Mouse (Mus musculus): ENCODE results near the gene Zbtb16. TPM values are rescaled to one million over a fixed set of nuclear protein-coding genes. Genes with fewer than 3 reads are reported as not detected.

Gene Zbtb16
- polyA plus RNA-seq, 1 experiment: 1.8 TPM

GRCm38 (mm10) chr9:48618589-48618988, 217.4 kb downstream of the Zbtb16 start:
- Histone ChIP-seq H3K36me3 (ENCODE audit: control insufficient read depth, insufficient read depth, low read length) (no peaks in the 10 kb centered on the region), H3K4me1 (ENCODE audit: control insufficient read depth, insufficient read depth, insufficient read length, low read length) (no peaks in the 10 kb centered on the region), H3K27me3 (ENCODE audit: control insufficient read depth, insufficient read depth, low read length) (no peaks in the 10 kb centered on the region), H3K27ac (ENCODE audit: insufficient read depth, low read depth, low read length) (0 out of 2 replicates have a peak overlapping the region, but pooled peaks have one; percentile 6), H3K4me3 (ENCODE audit: low read depth, low read length) (no peak overlapping the region)
- WGBS: 18% methylated on average over 6 of the region's 6 CpGs
- TF ChIP-seq POLR2A (IDR thresholded peaks at IDR 0.05; ENCODE audit: low read depth, low read length): no peak
- peak; percentile 71; the same call in 1 of the 2 replicates for TF ChIP-seq CTCF (IDR thresholded peaks at IDR 0.05; ENCODE audit: extremely low read depth, insufficient read length, insufficient replicate concordance, low read depth, low read length)

GRCm38 (mm10) chr9:48618111-48618510, 217.9 kb downstream of the Zbtb16 start:
- 65% methylated on average over 8 of the region's 8 CpGs for WGBS
- Histone ChIP-seq H3K4me1 (ENCODE audit: control insufficient read depth, insufficient read depth, insufficient read length, low read length) (no peaks in the 10 kb centered on the region), H3K27me3 (ENCODE audit: control insufficient read depth, insufficient read depth, low read length) (no peaks in the 10 kb centered on the region), H3K36me3 (ENCODE audit: control insufficient read depth, insufficient read depth, low read length) (no peaks in the 10 kb centered on the region), H3K4me3 (ENCODE audit: low read depth, low read length) (no peak overlapping the region), H3K27ac (ENCODE audit: insufficient read depth, low read depth, low read length) (0 out of 2 replicates have a peak overlapping the region, but pooled peaks have one; percentile 6)
- no peak for TF ChIP-seq CTCF (IDR thresholded peaks at IDR 0.05; ENCODE audit: extremely low read depth, insufficient read length, insufficient replicate concordance, low read depth, low read length)
- no peak for TF ChIP-seq POLR2A (IDR thresholded peaks at IDR 0.05; ENCODE audit: low read depth, low read length)

- TF ChIP-seq POLR2A (IDR thresholded peaks at IDR 0.05; ENCODE audit: low read depth, low read length) (no peak), CTCF (IDR thresholded peaks at IDR 0.05; ENCODE audit: extremely low read depth, insufficient read length, insufficient replicate concordance, low read depth, low read length) (no peak)
- 73% methylated on average over 3 of the region's 3 CpGs for WGBS
- no peak overlapping the region for H3K27ac ChIP-seq (ENCODE audit: insufficient read depth, low read depth, low read length)
- no peaks in the 10 kb centered on the region for H3K36me3 ChIP-seq (ENCODE audit: control insufficient read depth, insufficient read depth, low read length)
- no peak overlapping the region for H3K4me3 ChIP-seq (ENCODE audit: low read depth, low read length)
- no peaks in the 10 kb centered on the region for H3K27me3 ChIP-seq (ENCODE audit: control insufficient read depth, insufficient read depth, low read length)
- H3K4me1 ChIP-seq (ENCODE audit: control insufficient read depth, insufficient read depth, insufficient read length, low read length): no peaks in the 10 kb centered on the region
These were observed 218.5 kb downstream of the Zbtb16 start for GRCm38 (mm10) chr9:48617511-48618010.

DNA sequence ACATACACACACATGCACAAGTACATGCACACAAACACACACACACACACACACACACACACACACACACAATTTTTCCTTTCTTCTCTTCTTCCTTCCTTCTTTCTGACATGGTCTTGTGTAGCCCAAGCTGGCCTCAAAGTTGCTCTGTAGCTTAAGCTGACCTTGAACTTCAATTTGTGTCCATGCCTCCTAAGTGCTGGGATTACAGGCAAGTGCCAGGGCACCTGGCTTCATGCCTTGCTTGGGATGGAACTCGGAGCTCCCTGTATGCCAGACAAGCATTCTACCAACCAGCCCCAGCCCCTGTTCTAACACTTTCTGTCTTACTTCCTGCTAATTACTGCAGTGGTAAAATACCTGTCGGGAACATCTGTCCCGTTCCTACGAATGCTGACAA, 222.8 kb downstream of the Zbtb16 start:
- Histone ChIP-seq H3K4me1 (ENCODE audit: control insufficient read depth, insufficient read depth, insufficient read length, low read length) (no peaks in the 10 kb centered on the region), H3K36me3 (ENCODE audit: control insufficient read depth, insufficient read depth, low read length) (no peaks in the 10 kb centered on the region), H3K27ac (ENCODE audit: insufficient read depth, low read depth, low read length) (no peak overlapping the region), H3K4me3 (ENCODE audit: low read depth, low read length) (no peak overlapping the region), H3K27me3 (ENCODE audit: control insufficient read depth, insufficient read depth, low read length) (no peaks in the 10 kb centered on the region)
- WGBS: 73% methylated on average over 4 of the region's 4 CpGs
- no peak for TF ChIP-seq CTCF (IDR thresholded peaks at IDR 0.05; ENCODE audit: extremely low read depth, insufficient read length, insufficient replicate concordance, low read depth, low read length)

DNA sequence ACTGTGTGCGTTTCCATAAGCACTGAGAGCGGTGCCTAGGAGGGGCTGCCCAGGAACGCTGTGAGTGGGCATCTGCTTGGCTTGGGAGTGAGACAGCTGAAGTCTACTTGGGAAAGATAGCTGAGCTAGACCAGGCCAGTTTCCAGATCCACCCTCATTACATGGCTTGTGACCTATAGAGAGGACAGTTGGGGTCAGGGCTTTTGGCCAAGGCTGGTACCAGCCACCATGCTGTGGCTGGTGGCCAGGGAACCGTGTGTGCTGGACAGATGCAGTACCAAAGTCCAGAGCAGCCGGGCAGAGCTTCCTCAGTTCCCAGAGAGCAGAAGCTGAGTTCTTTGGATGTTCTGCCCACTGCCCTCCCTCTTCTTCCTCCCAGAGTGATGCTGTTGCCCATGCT, 223.5 kb downstream of the Zbtb16 start:
- 67% methylated on average over 5 of the region's 5 CpGs for WGBS
- H3K4me3 ChIP-seq (ENCODE audit: low read depth, low read length): no peak overlapping the region
- no peaks in the 10 kb centered on the region for H3K36me3 ChIP-seq (ENCODE audit: control insufficient read depth, insufficient read depth, low read length)
- TF ChIP-seq CTCF (IDR thresholded peaks at IDR 0.05; ENCODE audit: extremely low read depth, insufficient read length, insufficient replicate concordance, low read depth, low read length): no peak
- TF ChIP-seq POLR2A (IDR thresholded peaks at IDR 0.05; ENCODE audit: low read depth, low read length): no peak
- no peaks in the 10 kb centered on the region for H3K4me1 ChIP-seq (ENCODE audit: control insufficient read depth, insufficient read depth, insufficient read length, low read length)
- no peaks in the 10 kb centered on the region for H3K27me3 ChIP-seq (ENCODE audit: control insufficient read depth, insufficient read depth, low read length)
- H3K27ac ChIP-seq (ENCODE audit: insufficient read depth, low read depth, low read length): no peak overlapping the region

DNA sequence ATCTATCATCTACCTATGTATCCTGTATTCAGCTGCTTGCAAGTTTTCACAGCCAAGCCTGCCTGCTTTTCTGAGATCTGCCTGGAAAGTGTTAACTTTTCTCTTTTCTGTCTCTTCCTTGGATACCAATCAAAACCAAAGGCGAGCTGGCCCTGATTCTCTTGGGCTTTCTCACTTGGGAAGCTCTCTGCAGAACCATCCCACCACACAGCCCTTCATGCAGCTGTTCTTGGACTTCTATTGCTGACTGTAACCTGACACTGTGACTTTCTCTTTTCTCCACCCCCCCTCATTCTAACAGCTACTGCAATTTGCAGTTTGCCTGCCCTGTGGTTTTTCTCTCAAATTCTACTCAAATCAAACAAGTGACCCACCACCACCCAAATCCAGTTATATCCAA, 225.0 kb downstream of the Zbtb16 start:
- H3K27me3 ChIP-seq (ENCODE audit: control insufficient read depth, insufficient read depth, low read length): no peaks in the 10 kb centered on the region
- 32% methylated on average over 1 of the region's 1 CpGs for WGBS
- TF ChIP-seq CTCF (IDR thresholded peaks at IDR 0.05; ENCODE audit: extremely low read depth, insufficient read length, insufficient replicate concordance, low read depth, low read length) (no peak), POLR2A (IDR thresholded peaks at IDR 0.05; ENCODE audit: low read depth, low read length) (no peak)

DNA sequence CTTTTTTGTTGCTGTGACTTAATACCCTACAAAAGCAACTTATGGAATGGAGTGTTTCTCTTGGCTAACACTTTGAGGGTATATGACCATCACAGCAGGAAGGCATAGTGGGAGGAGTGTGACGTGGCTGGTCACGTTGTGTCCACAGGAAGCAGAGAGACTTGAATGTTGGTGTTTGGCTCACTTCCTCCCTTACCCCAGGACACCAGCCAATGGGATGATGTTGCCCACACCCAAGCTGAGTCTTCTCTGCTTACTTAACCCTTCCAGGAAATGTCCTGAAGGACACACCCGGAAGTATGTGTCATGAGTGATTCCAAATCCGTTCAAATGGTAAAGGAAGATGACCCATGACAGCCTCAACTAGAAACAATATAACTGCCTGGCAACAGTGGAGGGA, 226.3 kb downstream of the Zbtb16 start:
- H3K4me3 ChIP-seq (ENCODE audit: low read depth, low read length): no peak overlapping the region
- H3K4me1 ChIP-seq (ENCODE audit: control insufficient read depth, insufficient read depth, insufficient read length, low read length): no peaks in the 10 kb centered on the region
- no peaks in the 10 kb centered on the region for H3K36me3 ChIP-seq (ENCODE audit: control insufficient read depth, insufficient read depth, low read length)
- no peak overlapping the region for H3K27ac ChIP-seq (ENCODE audit: insufficient read depth, low read depth, low read length)
- H3K27me3 ChIP-seq (ENCODE audit: control insufficient read depth, insufficient read depth, low read length): no peaks in the 10 kb centered on the region
- 63% methylated on average over 4 of the region's 4 CpGs for WGBS
- no peak for TF ChIP-seq POLR2A (IDR thresholded peaks at IDR 0.05; ENCODE audit: low read depth, low read length)

More for the DNA sequence above, 225.0 kb downstream of the Zbtb16 start:
- Histone ChIP-seq H3K4me3 (ENCODE audit: low read depth, low read length) (no peak overlapping the region), H3K27ac (ENCODE audit: insufficient read depth, low read depth, low read length) (no peak overlapping the region), H3K36me3 (ENCODE audit: control insufficient read depth, insufficient read depth, low read length) (no peaks in the 10 kb centered on the region), H3K4me1 (ENCODE audit: control insufficient read depth, insufficient read depth, insufficient read length, low read length) (no peaks in the 10 kb centered on the region)

DNA sequence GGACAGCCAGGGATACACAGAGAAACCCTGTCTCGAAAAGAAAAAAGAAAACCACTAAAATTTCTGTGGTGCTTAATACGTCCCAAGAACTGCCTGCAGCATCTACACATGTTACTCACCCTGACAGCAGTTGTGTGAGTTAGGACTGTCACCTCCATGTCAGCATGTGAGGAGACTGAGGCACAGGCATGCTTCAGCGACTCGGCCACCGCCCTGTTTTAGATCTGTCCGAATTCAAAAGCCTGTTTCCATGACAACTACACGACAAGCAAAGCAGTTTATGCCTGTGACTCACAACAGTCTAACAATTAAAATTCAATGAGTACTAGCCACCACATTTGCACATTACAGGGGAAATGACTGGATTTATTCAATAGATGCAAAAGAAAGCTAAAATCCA, 228.6 kb downstream of the Zbtb16 start:
- no peaks in the 10 kb centered on the region for H3K27me3 ChIP-seq (ENCODE audit: control insufficient read depth, insufficient read depth, low read length)
- H3K27ac ChIP-seq (ENCODE audit: insufficient read depth, low read depth, low read length): no peak overlapping the region
- no peaks in the 10 kb centered on the region for H3K4me1 ChIP-seq (ENCODE audit: control insufficient read depth, insufficient read depth, insufficient read length, low read length)
- H3K36me3 ChIP-seq (ENCODE audit: control insufficient read depth, insufficient read depth, low read length): no peaks in the 10 kb centered on the region
- TF ChIP-seq CTCF (IDR thresholded peaks at IDR 0.05; ENCODE audit: extremely low read depth, insufficient read length, insufficient replicate concordance, low read depth, low read length) (no peak), POLR2A (IDR thresholded peaks at IDR 0.05; ENCODE audit: low read depth, low read length) (no peak)
- no peak overlapping the region for H3K4me3 ChIP-seq (ENCODE audit: low read depth, low read length)
- WGBS: 70% methylated on average over 7 of the region's 7 CpGs
